Mouse (Mus musculus) MEL (cell line): Measurements from ENCODE around the gene Bach1. TPM values are rescaled to one million over a fixed set of nuclear protein-coding genes. Genes with fewer than 3 reads are reported as not detected.
A peak's percentile ranks its signal among the peaks of the same experiment; 100 is the strongest.

ENCODE experiments used
- DNase-seq: peaks from one replicate; pipeline ENCODE4 v3.0.0; 2011; ENCODE audit warnings: low read depth, low spot score
- H3K27ac ChIP-seq: 2 replicates; pipeline ENCODE4 v1.5.1; 2012; ENCODE audit warnings: low read depth, mild to moderate bottlenecking, control low read depth, low read length, moderate library complexity; ENCODE audit not compliant: control insufficient read depth
- H3K27me3 ChIP-seq, 2 experiments: fragments of 150-350 bp in 1 of 2; sonication (generic) in 1 of 2; 2 replicates each; pipeline ENCODE4 v1.6.1; 2012; ENCODE audit warnings: low read length in 2 of 2, mild to moderate bottlenecking in 2 of 2, improper control_type of control experiment in 1 of 2, moderate library complexity in 1 of 2; ENCODE audit not compliant: insufficient read depth in 2 of 2, control insufficient read depth in 1 of 2
- H3K36me3 ChIP-seq, 2 experiments: 2 replicates each; pipeline ENCODE4 v1.6.1; 2012 to 2014; ENCODE audit warnings: low read length in 2 of 2, improper control_type of control experiment in 1 of 2, inconsistent platforms in 1 of 2, mild to moderate bottlenecking in 1 of 2; ENCODE audit not compliant: insufficient read depth in 2 of 2, control insufficient read depth in 1 of 2
- H3K4me1 ChIP-seq, 2 experiments: fragments of 150-350 bp in 1 of 2; sonication (generic) in 1 of 2; 2 replicates each; pipeline ENCODE4 v1.6.1; 2012; ENCODE audit warnings: low read length in 2 of 2, improper control_type of control experiment in 1 of 2, mild to moderate bottlenecking in 1 of 2; ENCODE audit not compliant: insufficient read depth in 2 of 2, control insufficient read depth in 1 of 2
- H3K4me3 ChIP-seq, 2 experiments: fragments of 150-350 bp in 1 of 2; sonication (generic) in 1 of 2; 2 replicates each; pipeline ENCODE4 v1.5.1; 2012; ENCODE audit warnings: low read depth in 2 of 2, low read length in 2 of 2, mild to moderate bottlenecking in 2 of 2, moderate library complexity in 2 of 2, control low read depth in 1 of 2, improper control_type of control experiment in 1 of 2; ENCODE audit not compliant: control insufficient read depth in 1 of 2, insufficient read depth in 1 of 2
- H3K79me2 ChIP-seq: 2 replicates; pipeline ENCODE4 v1.6.1; 2012; ENCODE audit warnings: mild to moderate bottlenecking, low read length, moderate library complexity; ENCODE audit not compliant: control insufficient read depth, poor library complexity, insufficient read depth
- H3K9ac ChIP-seq: 2 replicates; pipeline ENCODE4 v1.6.1; 2012; ENCODE audit warnings: low read depth, mild to moderate bottlenecking, control low read depth, low read length, moderate library complexity; ENCODE audit not compliant: control insufficient read depth, poor library complexity, severe bottlenecking
- H3K9me3 ChIP-seq: fragments of 150-350 bp; sonication (generic); replicated peaks from 2 replicates; pipeline ENCODE4 v1.6.1; 2012; ENCODE audit warnings: mild to moderate bottlenecking, low read length, improper control_type of control experiment, moderate library complexity; ENCODE audit not compliant: insufficient read depth
- CHD1 ChIP-seq: IDR thresholded peaks from 2 replicates; pipeline ENCODE4 v1.6.1; 2012; ENCODE audit warnings: low read depth, mild to moderate bottlenecking, inconsistent platforms, low read length, improper control_type of control experiment
- CTCF ChIP-seq, 3 experiments: IDR thresholded peaks in 2 of 3; conservative IDR thresholded peaks in 1 of 3; 2 replicates each; pipeline ENCODE4 v1.5.1; 2011 to 2012; ENCODE audit warnings: low read length in 3 of 3, low read depth in 2 of 3, mild to moderate bottlenecking in 2 of 3, improper control_type of control experiment in 1 of 3, inconsistent platforms in 1 of 3, mixed read lengths in 1 of 3, moderate library complexity in 1 of 3; ENCODE audit not compliant: control insufficient read depth in 1 of 3, insufficient read depth in 1 of 3, poor library complexity in 1 of 3, severe bottlenecking in 1 of 3
- E2F4 ChIP-seq: IDR thresholded peaks from 2 replicates; pipeline ENCODE4 v1.6.1; 2011; ENCODE audit warnings: low read depth, low read length, improper control_type of control experiment, borderline replicate concordance
- ELF1 ChIP-seq: IDR thresholded peaks from 2 replicates; pipeline ENCODE4 v1.6.1; 2014; ENCODE audit warnings: low read depth, mild to moderate bottlenecking, inconsistent platforms, low read length, improper control_type of control experiment, moderate library complexity
- EP300 ChIP-seq, 2 experiments: IDR thresholded peaks; 2 replicates each; pipeline ENCODE4 v1.6.1; 2011; ENCODE audit warnings: improper control_type of control experiment in 2 of 2, low read length in 2 of 2, low read depth in 1 of 2, mild to moderate bottlenecking in 1 of 2
- GATA1 ChIP-seq: IDR thresholded peaks from 2 replicates; pipeline ENCODE4 v1.6.1; 2011; ENCODE audit warnings: low read depth, low read length, improper control_type of control experiment
- HCFC1 ChIP-seq: IDR thresholded peaks from 2 replicates; pipeline ENCODE4 v1.6.1; 2012; ENCODE audit warnings: low read depth, mild to moderate bottlenecking, inconsistent platforms, low read length, improper control_type of control experiment, moderate library complexity
- JUND ChIP-seq: IDR thresholded peaks from 2 replicates; pipeline ENCODE4 v1.6.1; 2011; ENCODE audit warnings: low read depth, mild to moderate bottlenecking, improper control_type of control experiment, low read length
- MAZ ChIP-seq: IDR thresholded peaks from 2 replicates; pipeline ENCODE4 v1.6.1; 2012; ENCODE audit warnings: low read depth, mild to moderate bottlenecking, inconsistent platforms, low read length, improper control_type of control experiment
- MEF2A ChIP-seq: IDR thresholded peaks from 2 replicates; pipeline ENCODE4 v1.6.1; 2014; ENCODE audit warnings: low read depth, mild to moderate bottlenecking, inconsistent platforms, low read length, improper control_type of control experiment; ENCODE audit not compliant: poor library complexity, insufficient replicate concordance, severe bottlenecking; ENCODE audit errors: extremely low read depth
- POLR2A ChIP-seq, 2 experiments: IDR thresholded peaks; 2 replicates each; pipeline ENCODE4 v1.6.1; 2011 to 2012; ENCODE audit warnings: low read length in 2 of 2, mild to moderate bottlenecking in 2 of 2, control low read depth in 1 of 2, improper control_type of control experiment in 1 of 2, low read depth in 1 of 2, moderate library complexity in 1 of 2; ENCODE audit not compliant: control insufficient read depth in 1 of 2, insufficient read depth in 1 of 2, poor library complexity in 1 of 2
- RAD21 ChIP-seq: IDR thresholded peaks from 2 replicates; pipeline ENCODE4 v1.6.1; 2011; ENCODE audit warnings: mild to moderate bottlenecking, low read depth, low read length, improper control_type of control experiment
- RCOR1 ChIP-seq: IDR thresholded peaks from 2 replicates; pipeline ENCODE4 v1.6.1; 2012; ENCODE audit warnings: low read depth, mild to moderate bottlenecking, inconsistent platforms, low read length, improper control_type of control experiment
- SIN3A ChIP-seq: IDR thresholded peaks from 2 replicates; pipeline ENCODE4 v1.6.1; 2012; ENCODE audit warnings: low read length, improper control_type of control experiment, inconsistent platforms
- SMC3 ChIP-seq: IDR thresholded peaks from 2 replicates; pipeline ENCODE4 v1.6.1; 2011; ENCODE audit warnings: low read depth, low read length, improper control_type of control experiment
- TAL1 ChIP-seq: IDR thresholded peaks from 2 replicates; pipeline ENCODE4 v1.6.1; 2012; ENCODE audit warnings: mild to moderate bottlenecking, inconsistent platforms, low read length, moderate library complexity, mixed read lengths
- TBP ChIP-seq: IDR thresholded peaks from 2 replicates; pipeline ENCODE4 v1.8.0; 2011; ENCODE audit warnings: low read depth, low read length, improper control_type of control experiment
- TCF12 ChIP-seq: IDR thresholded peaks from 2 replicates; pipeline ENCODE4 v1.6.1; 2014; ENCODE audit warnings: low read depth, mild to moderate bottlenecking, inconsistent platforms, low read length, improper control_type of control experiment, moderate library complexity
- ZC3H11A ChIP-seq: IDR thresholded peaks from 2 replicates; pipeline ENCODE4 v1.6.1; 2012; ENCODE audit warnings: low read depth, mild to moderate bottlenecking, inconsistent platforms, low read length, improper control_type of control experiment
- ZKSCAN1 ChIP-seq: IDR thresholded peaks from 2 replicates; pipeline ENCODE4 v1.6.1; 2012; ENCODE audit warnings: low read depth, mild to moderate bottlenecking, inconsistent platforms, low read length, improper control_type of control experiment, moderate library complexity
- ZNF384 ChIP-seq: IDR thresholded peaks from 2 replicates; pipeline ENCODE4 v1.6.1; 2012; ENCODE audit warnings: low read depth, mild to moderate bottlenecking, inconsistent platforms, low read length, improper control_type of control experiment
- polyA plus RNA-seq, 2 experiments: library from polyadenylated mRNA; stranded (reverse) in 1 of 2; unstranded in 1 of 2; fragments of >175 nt in 1 of 2; fragments of >200 nt in 1 of 2; gene quantifications; 2 replicates each; pipeline versions ENCODE4 v1.2.1 to v1.2.4; 2012; ENCODE audit warnings: low replicate concordance in 2 of 2, low read depth in 1 of 2; ENCODE audit not compliant: insufficient read length in 2 of 2, insufficient read depth in 1 of 2, missing spikeins in 1 of 2
- total RNA-seq: library from RNA; depleted of rRNA; stranded (reverse); fragments of 300-350 nt; gene quantifications from 2 replicates; pipeline ENCODE4 v1.2.3, GENCODE M21; 2012

The Bach1 gene
- total and polyA plus RNA-seq, 3 experiments: 20.5 to 21.1 TPM; not detected in 1

DNA sequence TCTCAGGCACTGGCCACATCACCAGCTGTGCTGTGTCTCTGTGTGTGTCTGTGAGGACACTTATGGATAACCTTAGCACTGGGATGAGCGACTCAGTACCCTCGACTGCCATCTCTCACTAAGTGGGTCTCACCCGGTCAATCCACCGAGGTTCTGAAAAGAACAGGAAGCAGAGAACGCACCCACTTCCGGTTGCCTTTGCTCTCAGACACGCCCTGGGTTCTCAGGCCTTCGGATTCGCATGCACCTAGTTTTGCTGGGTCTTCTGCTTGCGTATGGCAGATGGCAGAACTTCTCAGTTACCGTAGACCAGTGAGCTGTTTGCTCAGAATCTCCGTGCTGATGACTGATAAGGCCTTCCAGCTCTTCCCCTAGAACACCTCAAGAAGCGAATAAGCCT is 52.5 kb downstream of the Bach1 start:
- Histone ChIP-seq H3K4me3 (no peak overlapping the region), H3K36me3 (no peaks in the 10 kb centered on the region)

GRCm38 (mm10) chr16:87752482-87752881 is 53.7 kb downstream of the Bach1 start:
- Histone ChIP-seq H3K79me2 (no peaks in the 10 kb centered on the region), H3K27me3 (no peaks in the 10 kb centered on the region), H3K9me3 (no peaks in the 10 kb centered on the region), H3K9ac (no peak overlapping the region), H3K27ac (no peak overlapping the region), H3K4me1 (no peaks in the 10 kb centered on the region), H3K36me3 (no peaks in the 10 kb centered on the region), H3K4me3 (no peak overlapping the region)
- TF ChIP-seq CTCF (IDR thresholded peaks at IDR 0.05 in 2 of 3, conservative IDR thresholded peaks at IDR 0.05 in 1 of 3; ENCODE audit: control insufficient read depth in 1 of 3, insufficient read depth in 1 of 3, low read depth in 2 of 3, low read length in 3 of 3, poor library complexity in 1 of 3, severe bottlenecking in 1 of 3): no peak
- TF ChIP-seq HCFC1: no peak
- DNase-seq: no peak

More for the DNA sequence above, 52.5 kb downstream of the Bach1 start:
- H3K4me1 ChIP-seq: no peaks in the 10 kb centered on the region
- no peaks in the 10 kb centered on the region for H3K9me3 ChIP-seq
- no peak for DNase-seq
- H3K9ac ChIP-seq: no peak overlapping the region
- H3K27me3 ChIP-seq: no peaks in the 10 kb centered on the region
- no peaks in the 10 kb centered on the region for H3K79me2 ChIP-seq
- TF ChIP-seq CHD1 (no peak), GATA1 (no peak), TBP (no peak), MAZ (no peak), SIN3A (no peak), RCOR1 (no peak), ZC3H11A (no peak), JUND (no peak)
- no peak overlapping the region for H3K27ac ChIP-seq

- DNase-seq: peak; percentile 67
- Histone ChIP-seq H3K27ac (no peak overlapping the region), H3K27me3 (no peaks in the 10 kb centered on the region), H3K79me2 (no peaks in the 10 kb centered on the region), H3K36me3 (no peaks in the 10 kb centered on the region), H3K9me3 (no peaks in the 10 kb centered on the region), H3K4me1 (no peaks in the 10 kb centered on the region), H3K4me3 (no peak overlapping the region), H3K9ac (no peak overlapping the region)
- TF ChIP-seq TCF12: no peak
- TF ChIP-seq ELF1: no peak
- no peak for TF ChIP-seq ZKSCAN1
- TF ChIP-seq RAD21: peak; percentile 93
- peak; percentile 90 for TF ChIP-seq SMC3
- TF ChIP-seq MEF2A: no peak
- peak; percentile 74 for TF ChIP-seq ZC3H11A
- TF ChIP-seq POLR2A (IDR thresholded peaks at IDR 0.05; ENCODE audit: control insufficient read depth in 1 of 2, insufficient read depth in 1 of 2, low read depth in 1 of 2, low read length in 2 of 2, poor library complexity in 1 of 2): no peak
- TF ChIP-seq GATA1: no peak
- no peak for TF ChIP-seq EP300 (IDR thresholded peaks at IDR 0.05; ENCODE audit: low read depth in 1 of 2, low read length in 2 of 2)
- no peak for TF ChIP-seq TAL1
- TF ChIP-seq CTCF (IDR thresholded peaks at IDR 0.05 in 2 of 3, conservative IDR thresholded peaks at IDR 0.05 in 1 of 3; ENCODE audit: control insufficient read depth in 1 of 3, insufficient read depth in 1 of 3, low read depth in 2 of 3, low read length in 3 of 3, poor library complexity in 1 of 3, severe bottlenecking in 1 of 3): peak; percentile 74 to 91 (median 78)
- TF ChIP-seq JUND: no peak
- TF ChIP-seq ZNF384: no peak
- TF ChIP-seq E2F4: no peak
These were observed 56.1 kb downstream of the Bach1 start for GRCm38 (mm10) chr16:87754858-87755257.
